Mouse (Mus musculus): Measurements from ENCODE around the gene Rhog.
"Not testable (repeated sequence)": the region's sequence is repeated elsewhere in the genome, so short reads cannot be mapped to it uniquely, and the experiment has no call there.

Rhog gene

GRCm38 (mm10) chr7:102255954-102256353, at the start of gene Rhog:
Gene Rhog (minus strand): TSS chr7:102256054.
- no peak for DNase-seq (ENCODE audit: low read depth in 1 of 2, low spot score in 2 of 2)

GRCm38 (mm10) chr7:102305596-102305995, 49.7 kb upstream of the Rhog start:
- no peak for DNase-seq (ENCODE audit: low read depth in 1 of 2, low spot score in 2 of 2)

- no peak for DNase-seq (ENCODE audit: low read depth in 1 of 2, low spot score in 2 of 2)
Measured at GRCm38 (mm10) chr7:102302471-102302870, 46.6 kb upstream of the Rhog start.

GRCm38 (mm10) chr7:102300761-102301160, 44.9 kb upstream of the Rhog start:
- DNase-seq (ENCODE audit: low read depth in 1 of 2, low spot score in 2 of 2), result no peak

GRCm38 (mm10) chr7:102293234-102293633, 37.4 kb upstream of the Rhog start:
- no peak for DNase-seq (ENCODE audit: low read depth in 1 of 2, low spot score in 2 of 2)

GRCm38 (mm10) chr7:102292228-102292627, 36.4 kb upstream of the Rhog start:
- DNase-seq (ENCODE audit: low read depth in 1 of 2, low spot score in 2 of 2), result no peak

GRCm38 (mm10) chr7:102289466-102289865, 33.6 kb upstream of the Rhog start:
- DNase-seq (ENCODE audit: low read depth in 1 of 2, low spot score in 2 of 2), result no peak

GRCm38 (mm10) chr7:102282261-102282660, 26.4 kb upstream of the Rhog start:
- DNase-seq (ENCODE audit: low read depth in 1 of 2, low spot score in 2 of 2), result no peak

GRCm38 (mm10) chr7:102281403-102281802, 25.5 kb upstream of the Rhog start:
- DNase-seq (ENCODE audit: low read depth in 1 of 2, low spot score in 2 of 2), result no peak

- DNase-seq (ENCODE audit: low read depth in 1 of 2, low spot score in 2 of 2), result no peak
Measured at GRCm38 (mm10) chr7:102272422-102272948, 16.6 kb upstream of the Rhog start.

GRCm38 (mm10) chr7:102268395-102268748, 12.5 kb upstream of the Rhog start:
- DNase-seq (ENCODE audit: low read depth in 1 of 2, low spot score in 2 of 2), result no peak

GRCm38 (mm10) chr7:102267601-102268394, 11.9 kb upstream of the Rhog start, which contains the start of gene Stim1:
Gene Stim1 (plus strand): TSS chr7:102267806.
- DNase-seq (ENCODE audit: low read depth in 1 of 2, low spot score in 2 of 2), result no peak

- peak; percentile 75 to 91 for DNase-seq (ENCODE audit: low read depth in 1 of 2, low spot score in 2 of 2)
Measured at GRCm38 (mm10) chr7:102267113-102267579, 11.3 kb upstream of the Rhog start.

GRCm38 (mm10) chr7:102266401-102267042, 10.7 kb upstream of the Rhog start:
- DNase-seq (ENCODE audit: low read depth in 1 of 2, low spot score in 2 of 2), result peak; percentile 47 to 70

GRCm38 (mm10) chr7:102266021-102266400, 10.2 kb upstream of the Rhog start:
- not testable (repeated sequence) for DNase-seq (ENCODE audit: low read depth in 1 of 2, low spot score in 2 of 2)

- DNase-seq (ENCODE audit: low read depth in 1 of 2, low spot score in 2 of 2), result no peak
Measured at GRCm38 (mm10) chr7:102263020-102263419, 7.2 kb upstream of the Rhog start.

- DNase-seq (ENCODE audit: low read depth in 1 of 2, low spot score in 2 of 2), result no peak
Measured at GRCm38 (mm10) chr7:102260518-102260917, 4.7 kb upstream of the Rhog start.

- no peak for DNase-seq (ENCODE audit: low read depth in 1 of 2, low spot score in 2 of 2)
Measured at GRCm38 (mm10) chr7:102259716-102260479, 4.0 kb upstream of the Rhog start.

GRCm38 (mm10) chr7:102258753-102259152, 2.9 kb upstream of the Rhog start:
- DNase-seq (ENCODE audit: low read depth in 1 of 2, low spot score in 2 of 2), result no peak

- DNase-seq (ENCODE audit: low read depth in 1 of 2, low spot score in 2 of 2), result peak; percentile 47 to 75
Measured at GRCm38 (mm10) chr7:102258189-102258588, 2.3 kb upstream of the Rhog start.

- DNase-seq (ENCODE audit: low read depth in 1 of 2, low spot score in 2 of 2), result no peak
Measured at GRCm38 (mm10) chr7:102256636-102257035, 782 bp upstream of the Rhog start.

Measured in monocyte, adult 2 months (primary cell).